Mouse (Mus musculus): ENCODE data around the gene Dnajc5. TPM values are rescaled to one million over a fixed set of nuclear protein-coding genes. Genes with fewer than 3 reads are reported as not detected.

Dnajc5 gene
- 89.5 and 91.9 TPM in 2 replicates for polyA plus RNA-seq (2016; fragmentation: Nextera tagmentation; extraction: Ambion mirVana)

- Histone ChIP-seq H3K27me3 (replicated peaks) (no peaks in the 10 kb centered on the region), H3K27ac (ENCODE audit: poor library complexity, severe bottlenecking) (peak within 1 kb of the TSS; percentile 98), H3K4me1 (replicated peaks) (peaks cover 29% of the 10 kb centered on the region), H3K36me3 (peaks cover 25% of the 10 kb centered on the region), H3K9me3 (replicated peaks) (no peaks in the 10 kb centered on the region), H3K9ac (peak within 1 kb of the TSS; percentile 97), H3K4me3 (peak within 1 kb of the TSS; percentile 91), H3K4me2 (peak within 1 kb of the TSS; percentile 92)
- under 1% methylated on average over 74 of the region's 74 CpGs for WGBS
- peak; percentile 98 for ATAC-seq (ENCODE audit: insufficient number of reproducible peaks, low FRiP score)
Measured at GRCm38 (mm10) chr2:181520118-181520935, at the start of gene Dnajc5. Gene Dnajc5 (plus strand): TSS chr2:181520485.

GRCm38 (mm10) chr2:181471246-181471645 lies 49.0 kb upstream of the Dnajc5 start:
- H3K36me3 ChIP-seq, result no peaks in the 10 kb centered on the region
- H3K27ac ChIP-seq (ENCODE audit: poor library complexity, severe bottlenecking), result peak overlapping the region; percentile 46
- H3K27me3 ChIP-seq (replicated peaks), result no peaks in the 10 kb centered on the region
- ATAC-seq (ENCODE audit: insufficient number of reproducible peaks, low FRiP score), result peak; percentile 58
- 0 out of 2 replicates have a peak overlapping the region, but pooled peaks have one; percentile 22 for H3K4me2 ChIP-seq
- no peak overlapping the region for H3K9ac ChIP-seq
- H3K9me3 ChIP-seq (replicated peaks), result no peaks in the 10 kb centered on the region
- peaks cover 31% of the 10 kb centered on the region for H3K4me1 ChIP-seq (replicated peaks)
- H3K4me3 ChIP-seq, result no peak overlapping the region
- WGBS, result 21% methylated on average over 5 of the region's 5 CpGs

- WGBS, result 67% methylated on average over 1 of the region's 1 CpGs
- Histone ChIP-seq H3K9me3 (replicated peaks) (no peaks in the 10 kb centered on the region), H3K4me3 (no peak overlapping the region), H3K27ac (ENCODE audit: poor library complexity, severe bottlenecking) (peak overlapping the region; percentile 46; the same call in 1 of the 2 replicates), H3K4me1 (replicated peaks) (peaks cover 31% of the 10 kb centered on the region), H3K4me2 (no peak overlapping the region), H3K27me3 (replicated peaks) (no peaks in the 10 kb centered on the region), H3K36me3 (no peaks in the 10 kb centered on the region), H3K9ac (no peak overlapping the region)
- ATAC-seq (ENCODE audit: insufficient number of reproducible peaks, low FRiP score), result no peak
Measured at GRCm38 (mm10) chr2:181472256-181472827, 47.9 kb upstream of the Dnajc5 start.

GRCm38 (mm10) chr2:181483120-181483519 lies 37.2 kb upstream of the Dnajc5 start:
- Histone ChIP-seq H3K9ac (peak overlapping the region; percentile 51; the same call in 1 of the 2 replicates), H3K27ac (ENCODE audit: poor library complexity, severe bottlenecking) (peak overlapping the region; percentile 35; the same call in 1 of the 2 replicates), H3K36me3 (no peaks in the 10 kb centered on the region), H3K4me2 (peak overlapping the region; percentile 48; the same call in 1 of the 2 replicates), H3K9me3 (replicated peaks) (no peaks in the 10 kb centered on the region), H3K27me3 (replicated peaks) (no peaks in the 10 kb centered on the region), H3K4me3 (0 out of 2 replicates have a peak overlapping the region, but pooled peaks have one; percentile 1), H3K4me1 (replicated peaks) (peaks cover 21% of the 10 kb centered on the region)
- 50% methylated on average over 2 of the region's 2 CpGs for WGBS
- no peak for ATAC-seq (ENCODE audit: insufficient number of reproducible peaks, low FRiP score)

- peak overlapping the region; percentile 35; the same call in 1 of the 2 replicates for H3K27ac ChIP-seq (ENCODE audit: poor library complexity, severe bottlenecking)
- 31% methylated on average over 7 of the region's 7 CpGs for WGBS
- no peaks in the 10 kb centered on the region for H3K9me3 ChIP-seq (replicated peaks)
- H3K4me2 ChIP-seq, result peak overlapping the region; percentile 48
- H3K4me1 ChIP-seq (replicated peaks), result peaks cover 22% of the 10 kb centered on the region
- no peaks in the 10 kb centered on the region for H3K36me3 ChIP-seq
- 0 out of 2 replicates have a peak overlapping the region, but pooled peaks have one; percentile 1 for H3K4me3 ChIP-seq
- peak; percentile 60 for ATAC-seq (ENCODE audit: insufficient number of reproducible peaks, low FRiP score)
- H3K27me3 ChIP-seq (replicated peaks), result no peaks in the 10 kb centered on the region
- H3K9ac ChIP-seq, result peak overlapping the region; percentile 51; the same call in 1 of the 2 replicates
Measured at GRCm38 (mm10) chr2:181483562-181484318, 36.5 kb upstream of the Dnajc5 start.

- no peak overlapping the region for H3K4me2 ChIP-seq
- H3K27ac ChIP-seq (ENCODE audit: poor library complexity, severe bottlenecking), result no peak overlapping the region
- ATAC-seq (ENCODE audit: insufficient number of reproducible peaks, low FRiP score), result no peak
Measured at GRCm38 (mm10) chr2:181484456-181485233, 35.6 kb upstream of the Dnajc5 start.

GRCm38 (mm10) chr2:181485741-181486140 lies 34.5 kb upstream of the Dnajc5 start:
- WGBS, result 27% methylated on average over 1 of the region's 1 CpGs
- peaks cover 22% of the 10 kb centered on the region for H3K4me1 ChIP-seq (replicated peaks)
- H3K4me3 ChIP-seq, result no peak overlapping the region
- no peak overlapping the region for H3K9ac ChIP-seq
- no peak overlapping the region for H3K4me2 ChIP-seq
- no peak for ATAC-seq (ENCODE audit: insufficient number of reproducible peaks, low FRiP score)
- no peaks in the 10 kb centered on the region for H3K9me3 ChIP-seq (replicated peaks)
- H3K27me3 ChIP-seq (replicated peaks), result no peaks in the 10 kb centered on the region
- H3K27ac ChIP-seq (ENCODE audit: poor library complexity, severe bottlenecking), result no peak overlapping the region
- no peaks in the 10 kb centered on the region for H3K36me3 ChIP-seq

More at GRCm38 (mm10) chr2:181484456-181485233, 35.6 kb upstream of the Dnajc5 start:
- Histone ChIP-seq H3K4me1 (replicated peaks) (peaks cover 22% of the 10 kb centered on the region), H3K27me3 (replicated peaks) (no peaks in the 10 kb centered on the region), H3K9ac (no peak overlapping the region), H3K9me3 (replicated peaks) (no peaks in the 10 kb centered on the region), H3K36me3 (no peaks in the 10 kb centered on the region), H3K4me3 (no peak overlapping the region)
- 63% methylated on average over 6 of the region's 6 CpGs for WGBS

- Histone ChIP-seq H3K27me3 (replicated peaks) (no peaks in the 10 kb centered on the region), H3K9ac (peak overlapping the region; percentile 34; the same call in 1 of the 2 replicates), H3K4me1 (replicated peaks) (peaks cover 22% of the 10 kb centered on the region), H3K4me3 (no peak overlapping the region), H3K9me3 (replicated peaks) (no peaks in the 10 kb centered on the region), H3K4me2 (no peak overlapping the region), H3K27ac (ENCODE audit: poor library complexity, severe bottlenecking) (peak overlapping the region; percentile 70), H3K36me3 (no peaks in the 10 kb centered on the region)
- peak; percentile 68; the same call in 1 of the 2 replicates for ATAC-seq (ENCODE audit: insufficient number of reproducible peaks, low FRiP score)
- WGBS, result 15% methylated on average over 5 of the region's 5 CpGs
Measured at GRCm38 (mm10) chr2:181487338-181488277, 32.7 kb upstream of the Dnajc5 start.

- no peak overlapping the region for H3K4me2 ChIP-seq
- H3K9me3 ChIP-seq (replicated peaks), result no peaks in the 10 kb centered on the region
- WGBS, result 23% methylated on average over 7 of the region's 7 CpGs
- no peak overlapping the region for H3K9ac ChIP-seq
- no peaks in the 10 kb centered on the region for H3K27me3 ChIP-seq (replicated peaks)
- H3K36me3 ChIP-seq, result no peaks in the 10 kb centered on the region
- peaks cover 17% of the 10 kb centered on the region for H3K4me1 ChIP-seq (replicated peaks)
- no peak overlapping the region for H3K27ac ChIP-seq (ENCODE audit: poor library complexity, severe bottlenecking)
- no peak for ATAC-seq (ENCODE audit: insufficient number of reproducible peaks, low FRiP score)
- H3K4me3 ChIP-seq, result no peak overlapping the region
Measured at GRCm38 (mm10) chr2:181491432-181492205, 28.7 kb upstream of the Dnajc5 start.
